Mouse (Mus musculus): Measurements from ENCODE around the gene Sctr. TPM values are rescaled to one million over a fixed set of nuclear protein-coding genes. Genes with fewer than 3 reads are reported as not detected.

The Sctr gene
- polyA plus RNA-seq (2012; rRNA removed) (0.03 TPM in 1 of 2 replicates, not detected in the other), polyA plus RNA-seq (2014; fragmentation: Nextera tagmentation; extraction: Ambion mirVana) (not detected in 2 replicates)

GRCm38 (mm10) chr1:120006844-120007790 is at the start of gene Sctr:
Sctr (plus strand) TSS chr1:120006894.
- Histone ChIP-seq H3K4me1 (replicated peaks; ENCODE audit: control insufficient read depth in 2 of 2, insufficient read depth in 2 of 2, low read length in 1 of 2) (no peaks in the 10 kb centered on the region), H3K36me3 (replicated peaks; ENCODE audit: control insufficient read depth, insufficient read depth, low read depth) (no peaks in the 10 kb centered on the region), H3K9ac (replicated peaks) (no peak within 1 kb of the TSS), H3K27ac (no peak within 1 kb of the TSS), H3K4me2 (ENCODE audit: low read depth) (peak within 1 kb of the TSS; percentile 31), H3K27me3 (ENCODE audit: control insufficient read depth, insufficient read depth, low read length) (peaks cover 19% of the 10 kb centered on the region), H3K9me3 (ENCODE audit: control insufficient read depth, low read length) (no peaks in the 10 kb centered on the region), H3K4me3 (ENCODE audit: insufficient read depth in 1 of 2, low read depth in 2 of 2, low read length in 2 of 2) (peak within 1 kb of the TSS in 1 of 2 experiments; percentile 25; a peak in 1 of 4 replicates)
- ATAC-seq (ENCODE audit: insufficient read depth): no peak
- no peak for TF ChIP-seq CTCF (IDR thresholded peaks at IDR 0.05; ENCODE audit: low read depth)
- no peak for TF ChIP-seq EP300 (IDR thresholded peaks at IDR 0.05; ENCODE audit: low read depth)
- 2% methylated on average over 39 of the region's 39 CpGs for WGBS (ENCODE audit: insufficient replicate concordance)
- DNase-seq (ENCODE audit: low read depth in 3 of 3, low spot score in 3 of 3): no peak

- DNase-seq (ENCODE audit: low read depth in 3 of 3, low spot score in 3 of 3) (no peak), ATAC-seq (ENCODE audit: insufficient read depth) (no peak)
- 49% methylated on average over 9 of the region's 9 CpGs for WGBS (ENCODE audit: insufficient replicate concordance)
Observed at GRCm38 (mm10) chr1:119957716-119958222, 48.9 kb upstream of the Sctr start.

GRCm38 (mm10) chr1:119959464-119959863 is 47.2 kb upstream of the Sctr start:
- Histone ChIP-seq H3K27ac (no peak overlapping the region), H3K4me3 (ENCODE audit: insufficient read depth in 1 of 2, low read depth in 2 of 2, low read length in 2 of 2) (no peak overlapping the region), H3K9ac (replicated peaks) (no peak overlapping the region), H3K4me2 (ENCODE audit: low read depth) (no peak overlapping the region), H3K36me3 (replicated peaks; ENCODE audit: control insufficient read depth, insufficient read depth, low read depth) (no peaks in the 10 kb centered on the region), H3K9me3 (ENCODE audit: control insufficient read depth, low read length) (no peaks in the 10 kb centered on the region), H3K4me1 (replicated peaks; ENCODE audit: control insufficient read depth in 2 of 2, insufficient read depth in 2 of 2, low read length in 1 of 2) (no peaks in the 10 kb centered on the region), H3K27me3 (ENCODE audit: control insufficient read depth, insufficient read depth, low read length) (no peaks in the 10 kb centered on the region)
- ATAC-seq (ENCODE audit: insufficient read depth) (no peak), DNase-seq (ENCODE audit: low read depth in 3 of 3, low spot score in 3 of 3) (no peak)
- WGBS (ENCODE audit: insufficient replicate concordance): 69% methylated on average over 4 of the region's 4 CpGs
- TF ChIP-seq CTCF (IDR thresholded peaks at IDR 0.05; ENCODE audit: low read depth) (no peak), EP300 (IDR thresholded peaks at IDR 0.05; ENCODE audit: low read depth) (no peak)

More at GRCm38 (mm10) chr1:119957716-119958222, 48.9 kb upstream of the Sctr start:
- TF ChIP-seq EP300 (IDR thresholded peaks at IDR 0.05; ENCODE audit: low read depth): no peak
- Histone ChIP-seq H3K4me3 (ENCODE audit: insufficient read depth in 1 of 2, low read depth in 2 of 2, low read length in 2 of 2) (no peak overlapping the region), H3K27ac (no peak overlapping the region), H3K36me3 (replicated peaks; ENCODE audit: control insufficient read depth, insufficient read depth, low read depth) (no peaks in the 10 kb centered on the region), H3K4me2 (ENCODE audit: low read depth) (no peak overlapping the region), H3K27me3 (ENCODE audit: control insufficient read depth, insufficient read depth, low read length) (no peaks in the 10 kb centered on the region), H3K4me1 (replicated peaks; ENCODE audit: control insufficient read depth in 2 of 2, insufficient read depth in 2 of 2, low read length in 1 of 2) (no peaks in the 10 kb centered on the region), H3K9ac (replicated peaks) (no peak overlapping the region), H3K9me3 (ENCODE audit: control insufficient read depth, low read length) (no peaks in the 10 kb centered on the region)

- Histone ChIP-seq H3K4me2 (ENCODE audit: low read depth) (no peak overlapping the region), H3K27me3 (ENCODE audit: control insufficient read depth, insufficient read depth, low read length) (no peaks in the 10 kb centered on the region), H3K4me1 (replicated peaks; ENCODE audit: control insufficient read depth in 2 of 2, insufficient read depth in 2 of 2, low read length in 1 of 2) (no peaks in the 10 kb centered on the region), H3K9ac (replicated peaks) (no peak overlapping the region), H3K9me3 (ENCODE audit: control insufficient read depth, low read length) (no peaks in the 10 kb centered on the region), H3K27ac (no peak overlapping the region), H3K36me3 (replicated peaks; ENCODE audit: control insufficient read depth, insufficient read depth, low read depth) (no peaks in the 10 kb centered on the region), H3K4me3 (ENCODE audit: insufficient read depth in 1 of 2, low read depth in 2 of 2, low read length in 2 of 2) (no peak overlapping the region)
- no peak for ATAC-seq (ENCODE audit: insufficient read depth)
- TF ChIP-seq CTCF (IDR thresholded peaks at IDR 0.05; ENCODE audit: low read depth): no peak
- TF ChIP-seq EP300 (IDR thresholded peaks at IDR 0.05; ENCODE audit: low read depth): no peak
- 34% methylated on average over 7 of the region's 7 CpGs for WGBS (ENCODE audit: insufficient replicate concordance)
- DNase-seq (ENCODE audit: low read depth in 3 of 3, low spot score in 3 of 3): no peak
Observed at GRCm38 (mm10) chr1:119959920-119960319, 46.8 kb upstream of the Sctr start.

All from liver, embryonic 14.5 days (tissue).